Mouse (Mus musculus) midbrain, embryonic 16.5 days (tissue): ENCODE data around the gene Sppl2c. TPM values are rescaled to one million over a fixed set of nuclear protein-coding genes. Genes with fewer than 3 reads are reported as not detected.

ENCODE experiments used
- polyA plus RNA-seq: library from polyadenylated mRNA; unstranded; fragments of >200 nt; fragmentation: Nextera tagmentation; extraction: Ambion mirVana; gene quantifications from 2 replicates; pipeline ENCODE4 v1.2.1, GENCODE M21; 2015

Gene Sppl2c
- polyA plus RNA-seq, 1 experiment from 2014 or later, result not detected

Other genes starting within 250 kb of the Sppl2c start
- 223 and 248 TPM in 2 replicates for gene Nsf, start 232.3 kb upstream of the Sppl2c start, polyA plus RNA-seq
- 247 TPM in 2 replicates for gene Arf2, start 219.6 kb upstream of the Sppl2c start, polyA plus RNA-seq
- gene Crhr1, start 53.5 kb upstream of the Sppl2c start, polyA plus RNA-seq, result 8.1 and 9.3 TPM in 2 replicates
- 1,213 and 1,264 TPM in 2 replicates for gene Mapt, start 45.1 kb downstream of the Sppl2c start, polyA plus RNA-seq